Mouse (Mus musculus) embryonic facial prominence, embryonic 10.5 days (tissue): Measurements from ENCODE around the gene Nol12. TPM values are rescaled to one million over a fixed set of nuclear protein-coding genes. Genes with fewer than 3 reads are reported as not detected.

Experiments used
- DNase-seq: peaks from one replicate; pipeline ENCODE4 v3.0.0-alpha.2; 2017; ENCODE audit warnings: low spot score
- H3K27ac ChIP-seq: fragments of 300-500 bp; sonication (generic); replicated peaks from 2 replicates; pipeline ENCODE4 v1.5.1; 2016; ENCODE audit warnings: mild to moderate bottlenecking
- H3K27me3 ChIP-seq: fragments of 300-500 bp; sonication (generic); replicated peaks from 2 replicates; pipeline ENCODE4 v1.6.1; 2016; ENCODE audit warnings: low read depth, mild to moderate bottlenecking; ENCODE audit not compliant: poor library complexity, severe bottlenecking
- H3K36me3 ChIP-seq: fragments of 300-500 bp; sonication (generic); replicated peaks from 2 replicates; pipeline ENCODE4 v1.6.1; 2016; ENCODE audit warnings: mild to moderate bottlenecking, moderate library complexity
- H3K4me1 ChIP-seq: fragments of 300-500 bp; sonication (generic); 2 replicates; pipeline ENCODE4 v1.6.1; 2016
- H3K4me3 ChIP-seq: fragments of 300-500 bp; sonication (generic); 2 replicates; pipeline ENCODE4 v1.5.1; 2016; ENCODE audit warnings: mild to moderate bottlenecking, moderate library complexity
- H3K9me3 ChIP-seq: fragments of 300-500 bp; sonication (generic); 2 replicates; pipeline ENCODE4 v1.6.1; 2016; ENCODE audit warnings: mild to moderate bottlenecking
- WGBS: fragments of 180-500 bp; shearing (Covaris S2); methylation state at CpG from one replicate; pipeline ENCODE4 v1.1.7; 2016; 5-methylcytosine and 5-hydroxymethylcytosine counted together
- polyA plus RNA-seq: library from polyadenylated mRNA; unstranded; fragments of >200 nt; fragmentation: Nextera tagmentation; extraction: Ambion mirVana; gene quantifications from 2 replicates; pipeline ENCODE4 v1.2.1, GENCODE M21; 2016

Gene Nol12
- polyA plus RNA-seq, 1 experiment from 2014 or later, result 69.2 TPM

DNA sequence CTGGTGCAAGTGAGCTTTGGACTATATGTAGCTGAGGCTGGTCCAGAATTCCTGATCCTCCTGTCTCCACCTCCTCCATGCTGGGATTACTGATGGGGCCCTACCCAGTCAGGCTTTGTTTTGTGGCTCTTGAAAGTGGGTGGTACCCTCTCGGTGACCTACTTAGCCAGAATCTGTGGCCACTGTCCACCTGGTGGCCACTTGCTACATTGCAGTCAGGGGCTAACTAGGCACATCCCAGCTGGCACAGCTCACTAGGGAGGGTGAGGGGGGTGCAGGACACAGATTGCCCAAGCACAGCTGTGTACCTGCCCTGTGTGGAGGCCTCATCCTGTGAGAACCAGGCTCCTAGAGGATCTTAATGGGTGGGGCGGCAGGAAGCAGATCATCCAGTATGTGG lies 28.2 kb downstream of the Nol12 start:
- H3K27ac ChIP-seq, result peak overlapping the region; percentile 57; the same call in 1 of the 2 replicates
- DNase-seq, result peak; percentile 69
- H3K36me3 ChIP-seq, result peaks cover 95% of the 10 kb centered on the region

DNA sequence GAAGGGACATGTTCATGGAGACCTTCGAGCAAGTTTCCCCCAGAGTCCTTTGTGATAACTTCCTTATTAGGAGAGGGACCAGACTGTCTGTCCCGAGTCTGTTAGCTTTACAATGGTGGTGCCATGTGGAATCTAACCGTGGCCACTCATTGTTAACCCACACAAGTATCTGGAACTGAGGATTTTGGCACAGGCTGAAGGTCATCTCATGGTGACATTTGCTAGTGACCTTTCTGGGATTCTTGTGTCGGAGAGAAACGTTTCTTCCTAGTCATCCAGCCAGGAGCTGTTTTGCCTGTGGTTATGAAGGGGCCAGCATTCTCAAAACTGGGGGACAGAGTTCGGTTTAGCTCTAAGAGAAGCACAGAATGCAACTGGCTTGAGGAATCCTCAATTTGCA lies 36.9 kb downstream of the Nol12 start:
- Histone ChIP-seq H3K27ac (no peak overlapping the region), H3K36me3 (peaks cover 62% of the 10 kb centered on the region), H3K9me3 (no peaks in the 10 kb centered on the region), H3K4me3 (no peak overlapping the region), H3K4me1 (peaks cover 8% of the 10 kb centered on the region; the same call in 1 of the 2 replicates), H3K27me3 (no peaks in the 10 kb centered on the region)
- no peak for DNase-seq
- WGBS, result 76% methylated on average over 6 of the region's 6 CpGs

More for the DNA sequence above, 28.2 kb downstream of the Nol12 start:
- Histone ChIP-seq H3K4me3 (no peak overlapping the region), H3K27me3 (no peaks in the 10 kb centered on the region), H3K4me1 (peaks cover 9% of the 10 kb centered on the region), H3K9me3 (no peaks in the 10 kb centered on the region)
- 37% methylated on average over 2 of the region's 2 CpGs for WGBS

DNA sequence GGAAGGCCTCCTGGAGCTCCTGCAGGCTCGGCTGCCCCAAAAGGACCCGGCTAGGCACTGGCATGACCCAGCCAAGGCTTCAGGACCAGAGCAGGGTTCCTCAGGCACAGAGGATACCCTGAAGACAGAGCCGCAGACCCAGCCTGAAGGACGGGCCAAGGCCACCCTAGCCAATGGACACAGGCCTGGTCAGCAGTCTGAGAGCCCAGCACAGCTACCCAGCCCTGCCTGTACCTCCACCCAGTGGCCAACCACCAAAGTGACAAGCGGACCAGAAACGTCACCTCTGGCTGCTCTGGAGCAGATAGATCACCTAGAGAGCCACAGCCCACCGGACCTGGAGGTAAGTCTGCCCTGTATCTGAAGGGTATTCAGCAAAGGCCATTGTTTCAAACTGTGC lies 39.2 kb downstream of the Nol12 start:
- no peaks in the 10 kb centered on the region for H3K27me3 ChIP-seq
- 72% methylated on average over 7 of the region's 7 CpGs for WGBS
- H3K4me1 ChIP-seq, result peaks cover 27% of the 10 kb centered on the region
- 0 out of 2 replicates have a peak overlapping the region, but pooled peaks have one; percentile 8 for H3K4me3 ChIP-seq
- H3K36me3 ChIP-seq, result peaks cover 43% of the 10 kb centered on the region
- H3K27ac ChIP-seq, result 0 out of 2 replicates have a peak overlapping the region, but pooled peaks have one; percentile 4
- H3K9me3 ChIP-seq, result no peaks in the 10 kb centered on the region
- DNase-seq, result no peak

DNA sequence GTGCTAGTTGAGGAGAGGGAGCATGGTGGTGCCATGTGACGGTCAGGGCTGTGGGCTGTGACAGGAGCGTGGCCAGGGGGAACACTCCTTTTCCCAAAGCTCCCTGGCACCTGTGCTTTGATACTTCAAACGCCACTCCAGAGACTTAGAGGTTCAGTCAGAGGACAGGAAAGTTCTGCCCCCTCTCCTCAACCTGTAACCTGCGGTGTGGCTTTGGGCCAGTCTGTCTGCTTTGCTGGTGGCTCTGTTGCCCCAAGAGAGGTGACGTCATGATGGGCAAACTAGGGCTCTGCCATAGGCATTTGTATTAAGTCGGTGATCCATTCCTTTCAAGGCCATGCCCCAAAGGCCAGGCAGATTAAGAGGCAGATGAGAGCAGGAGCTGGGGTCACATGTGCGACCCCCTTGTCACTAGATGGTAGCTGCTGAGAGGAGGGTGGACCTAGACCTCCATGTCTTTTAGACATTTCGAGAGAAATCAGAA lies 43.0 kb downstream of the Nol12 start:
- DNase-seq, result no peak
- H3K9me3 ChIP-seq, result no peaks in the 10 kb centered on the region
- peaks cover 50% of the 10 kb centered on the region for H3K4me1 ChIP-seq
- peaks cover 35% of the 10 kb centered on the region for H3K36me3 ChIP-seq
- no peaks in the 10 kb centered on the region for H3K27me3 ChIP-seq
- WGBS, result 91% methylated on average over 8 of the region's 8 CpGs
- no peak overlapping the region for H3K27ac ChIP-seq
- no peak overlapping the region for H3K4me3 ChIP-seq

DNA sequence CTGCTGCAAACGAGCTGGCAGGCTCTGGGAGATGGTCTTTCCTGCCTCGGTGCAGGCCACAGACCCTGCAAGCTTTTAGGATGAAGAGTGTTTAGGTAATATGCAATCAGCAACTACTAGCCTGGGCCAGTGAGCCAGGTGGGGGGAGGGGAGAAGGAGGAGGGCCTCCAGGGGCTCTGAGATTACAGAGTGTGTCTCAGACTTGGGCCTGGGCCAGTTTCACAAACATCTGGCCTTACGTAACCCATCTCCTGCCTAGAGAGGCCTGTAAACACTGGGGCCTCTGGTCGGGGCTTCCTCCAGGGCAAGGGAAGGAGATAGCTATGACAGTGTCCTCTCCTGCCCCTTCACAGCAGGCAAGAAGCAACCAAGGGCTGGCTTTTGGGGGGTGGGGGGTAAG lies 44.1 kb downstream of the Nol12 start:
- Histone ChIP-seq H3K36me3 (peaks cover 25% of the 10 kb centered on the region), H3K4me3 (peak overlapping the region; percentile 26; the same call in 1 of the 2 replicates), H3K27ac (peak overlapping the region; percentile 81), H3K9me3 (no peaks in the 10 kb centered on the region), H3K27me3 (no peaks in the 10 kb centered on the region), H3K4me1 (peaks cover 53% of the 10 kb centered on the region)
- WGBS, result 19% methylated on average over 4 of the region's 4 CpGs
- DNase-seq, result peak; percentile 76

DNA sequence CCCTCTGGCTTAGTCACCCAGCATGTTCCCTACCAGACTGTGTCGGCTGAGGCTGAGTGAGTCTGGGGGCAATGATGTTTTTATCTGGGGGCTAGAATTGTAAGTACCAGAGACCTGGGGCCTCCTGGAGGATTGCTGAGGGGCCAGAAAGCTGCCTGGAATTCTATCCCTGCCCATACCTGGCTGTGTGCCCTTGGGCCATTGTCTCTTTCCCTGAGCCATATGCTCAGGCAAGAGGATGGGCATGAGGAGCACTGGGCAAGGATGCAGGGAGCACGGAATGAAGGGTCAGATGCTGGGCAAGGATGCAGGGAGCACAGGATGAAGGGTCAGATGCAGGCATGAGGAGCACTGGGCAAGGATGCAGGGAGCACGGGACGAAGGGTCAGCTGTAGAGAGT lies 45.4 kb downstream of the Nol12 start:
- peaks cover 64% of the 10 kb centered on the region for H3K4me1 ChIP-seq

DNA sequence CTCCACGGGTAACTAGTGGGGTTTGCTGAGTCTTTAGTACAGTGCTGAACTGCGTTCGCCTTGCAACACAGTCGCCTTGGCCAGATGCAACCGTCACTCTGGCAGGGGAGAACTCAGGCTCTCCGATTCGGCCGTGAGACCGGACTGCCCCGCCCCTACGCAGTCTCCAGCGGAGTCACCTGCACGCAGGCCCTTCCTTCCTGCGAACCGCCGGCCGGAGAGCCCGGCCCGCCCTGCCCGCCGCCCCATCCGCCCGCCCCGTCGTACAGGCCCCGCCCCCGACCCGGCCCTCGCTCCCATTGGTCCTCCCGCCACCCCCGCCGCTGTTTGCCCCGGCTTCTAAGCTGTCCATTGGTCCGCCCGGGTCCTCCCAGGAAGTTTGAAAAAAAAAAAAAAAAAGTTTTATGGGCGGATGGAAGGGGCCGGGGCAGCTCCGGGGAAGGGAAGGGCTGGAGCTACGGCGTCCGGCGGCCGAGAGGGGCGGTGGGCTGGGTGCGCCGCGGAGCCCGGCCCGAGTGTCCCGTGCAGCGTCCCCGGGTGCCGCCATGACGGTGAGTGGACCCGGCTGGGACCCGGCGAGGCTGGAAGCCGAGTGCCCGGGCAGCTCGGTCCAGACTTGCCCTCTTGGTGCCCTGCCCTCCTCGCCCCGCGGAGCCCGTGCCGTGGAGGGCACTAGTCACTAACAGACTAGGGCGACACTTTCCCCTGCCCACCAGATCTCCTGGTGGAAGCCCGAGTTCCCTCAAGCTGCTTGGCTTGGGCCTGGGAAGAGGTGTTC lies 48.1 kb downstream of the Nol12 start:
- Histone ChIP-seq H3K4me3 (peak overlapping the region; percentile 95), H3K36me3 (peaks cover 17% of the 10 kb centered on the region), H3K9me3 (no peaks in the 10 kb centered on the region), H3K27me3 (no peaks in the 10 kb centered on the region), H3K4me1 (peaks cover 84% of the 10 kb centered on the region), H3K27ac (peak overlapping the region; percentile 93)
- WGBS, result under 1% methylated on average over 67 of the region's 67 CpGs
- peak; percentile 97 for DNase-seq

More for the DNA sequence above, 45.4 kb downstream of the Nol12 start:
- Histone ChIP-seq H3K27ac (peak overlapping the region; percentile 81; the same call in 1 of the 2 replicates), H3K4me3 (no peak overlapping the region), H3K9me3 (no peaks in the 10 kb centered on the region), H3K36me3 (peaks cover 13% of the 10 kb centered on the region), H3K27me3 (no peaks in the 10 kb centered on the region)
- 90% methylated on average over 4 of the region's 4 CpGs for WGBS
- no peak for DNase-seq

DNA sequence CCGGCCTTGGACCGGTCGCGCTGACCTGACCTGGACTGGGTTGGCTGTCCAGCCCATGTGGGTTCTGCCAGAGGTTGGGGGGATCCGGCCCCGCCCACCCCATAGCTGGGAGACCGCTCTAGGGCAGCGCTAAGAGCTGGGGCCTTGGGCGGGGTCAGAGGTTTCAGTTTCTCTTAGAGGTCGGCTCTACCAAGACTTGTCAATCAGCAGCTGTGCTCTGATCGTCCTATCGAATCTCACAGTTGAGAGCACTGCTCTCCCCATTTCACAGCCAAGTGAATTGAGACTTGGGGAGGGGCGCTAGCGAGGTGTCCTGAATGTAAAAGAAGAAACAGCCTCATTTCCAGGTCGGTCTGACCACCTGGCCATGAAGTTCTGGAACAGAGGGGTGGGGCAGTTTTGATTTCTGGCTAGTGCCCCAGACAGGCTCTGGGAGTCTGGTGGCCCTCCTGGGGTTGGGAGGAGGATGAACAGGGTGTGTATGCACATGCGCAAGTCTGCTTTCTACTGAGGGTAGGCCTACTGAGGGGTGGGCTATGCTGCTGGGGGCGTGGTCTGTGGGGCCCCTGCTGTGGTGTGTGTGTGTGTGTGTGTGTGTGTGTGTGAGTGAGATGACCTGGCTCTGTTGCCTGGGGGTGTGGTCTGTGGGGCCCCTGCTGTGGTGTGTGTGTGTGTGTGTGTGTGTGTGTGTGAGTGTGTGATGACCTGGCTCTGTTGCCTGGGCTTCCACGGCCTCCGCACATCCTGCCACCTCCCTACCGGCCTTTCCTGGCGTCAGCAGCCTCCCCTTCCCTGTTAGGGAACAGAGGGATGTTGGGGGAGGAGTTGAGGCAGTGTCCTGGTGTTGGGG lies 48.9 kb downstream of the Nol12 start:
- WGBS, result 1% methylated on average over 21 of the region's 21 CpGs
- H3K4me1 ChIP-seq, result peaks cover 75% of the 10 kb centered on the region

DNA sequence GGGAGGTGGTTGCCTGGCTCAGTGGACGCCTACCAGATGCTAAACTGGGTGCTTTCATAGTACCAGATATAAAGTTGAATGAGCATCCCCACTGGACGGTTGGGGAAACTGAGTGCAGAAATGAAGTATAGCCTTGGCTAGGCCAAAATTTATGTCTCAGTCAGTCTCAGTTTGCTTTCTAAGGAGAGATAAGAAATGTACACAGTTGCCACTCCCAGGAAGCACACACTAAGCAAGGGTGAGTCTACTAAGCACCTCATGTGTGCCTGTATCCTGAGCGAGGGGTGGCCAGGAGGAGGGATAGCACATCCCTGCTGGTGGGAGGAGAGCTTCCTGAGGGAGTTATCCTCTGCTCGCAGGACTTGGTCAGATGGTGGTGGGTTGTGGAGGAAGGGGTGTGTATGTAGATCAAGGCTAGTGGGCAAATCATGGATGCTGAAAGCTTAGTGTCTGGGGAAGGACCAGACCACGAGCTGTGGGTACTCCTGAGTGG lies 49.6 kb downstream of the Nol12 start:
- Histone ChIP-seq H3K36me3 (peaks cover 32% of the 10 kb centered on the region), H3K27ac (peak overlapping the region; percentile 93), H3K9me3 (no peaks in the 10 kb centered on the region), H3K4me1 (peaks cover 69% of the 10 kb centered on the region), H3K27me3 (no peaks in the 10 kb centered on the region), H3K4me3 (peak overlapping the region; percentile 95)
- DNase-seq, result no peak
- 48% methylated on average over 5 of the region's 5 CpGs for WGBS

More for the DNA sequence above, 48.9 kb downstream of the Nol12 start:
- Histone ChIP-seq H3K4me3 (peak overlapping the region; percentile 95), H3K27me3 (no peaks in the 10 kb centered on the region), H3K27ac (peak overlapping the region; percentile 93), H3K9me3 (no peaks in the 10 kb centered on the region), H3K36me3 (peaks cover 26% of the 10 kb centered on the region)
- peak; percentile 81 for DNase-seq

DNA sequence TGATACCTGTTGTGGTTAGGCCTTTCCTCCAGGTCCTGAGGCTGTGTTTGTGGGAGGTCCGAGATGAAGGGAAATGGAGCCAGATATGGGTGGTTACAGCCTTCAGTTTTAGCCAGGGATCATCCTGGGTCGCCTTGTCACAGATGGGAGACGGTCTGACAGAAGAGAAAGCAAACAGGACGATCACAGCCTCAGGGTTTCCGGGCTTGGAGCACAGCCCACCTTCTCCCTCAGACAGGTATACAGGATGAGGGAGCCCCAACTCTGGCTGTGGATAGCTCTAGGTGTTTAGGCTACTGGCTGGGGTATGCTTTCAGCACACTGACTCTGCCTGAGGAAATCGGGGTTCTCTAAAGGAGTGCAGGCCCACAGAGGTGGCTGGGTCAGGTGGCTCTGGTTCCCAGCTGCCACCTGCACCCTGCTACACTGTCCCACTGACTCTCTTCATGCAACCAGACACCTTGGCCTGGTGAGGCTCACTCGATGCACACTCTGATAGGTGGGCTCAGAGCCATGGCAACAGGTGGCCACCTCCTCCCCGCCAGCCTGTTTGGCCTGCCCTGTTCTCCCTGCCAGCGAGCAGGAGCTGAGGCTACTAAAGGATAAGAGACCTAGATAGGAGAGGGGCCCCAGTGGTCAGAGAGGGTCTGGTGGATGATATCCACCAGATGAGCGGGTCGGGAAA lies 51.9 kb downstream of the Nol12 start:
- WGBS, result 63% methylated on average over 11 of the region's 11 CpGs
- no peaks in the 10 kb centered on the region for H3K9me3 ChIP-seq
- H3K4me1 ChIP-seq, result peaks cover 65% of the 10 kb centered on the region
- H3K27ac ChIP-seq, result peak overlapping the region; percentile 59
- no peak overlapping the region; the same call in 1 of the 2 replicates for H3K4me3 ChIP-seq
- no peaks in the 10 kb centered on the region for H3K27me3 ChIP-seq
- DNase-seq, result peak; percentile 44
- H3K36me3 ChIP-seq, result peaks cover 56% of the 10 kb centered on the region

DNA sequence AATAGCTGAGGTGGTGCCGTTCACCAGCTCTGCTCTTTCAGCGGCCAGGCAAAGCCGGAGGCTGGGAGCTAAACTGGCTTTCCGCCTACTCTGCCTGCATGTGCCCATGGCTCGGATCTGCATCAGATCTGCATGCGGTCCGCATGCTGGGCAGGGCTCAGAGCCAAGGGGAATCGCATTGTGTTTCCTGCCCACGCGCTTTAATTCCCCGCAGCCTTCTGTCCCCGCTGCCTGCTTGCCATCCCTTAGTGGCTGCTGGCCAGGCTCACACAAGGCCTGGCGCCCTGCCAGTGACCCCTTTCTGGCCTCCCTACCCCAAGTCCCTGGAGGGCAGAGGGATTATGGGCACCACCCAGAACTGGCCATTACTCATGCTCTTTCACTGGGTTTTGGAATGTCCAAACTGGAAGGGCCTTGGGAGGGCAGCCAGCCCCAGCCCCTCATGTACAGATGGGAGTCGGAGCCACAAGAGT lies 53.8 kb downstream of the Nol12 start:
- Histone ChIP-seq H3K36me3 (peaks cover 74% of the 10 kb centered on the region), H3K27me3 (no peaks in the 10 kb centered on the region), H3K4me3 (no peak overlapping the region), H3K27ac (no peak overlapping the region), H3K4me1 (peaks cover 47% of the 10 kb centered on the region), H3K9me3 (no peaks in the 10 kb centered on the region)
- 87% methylated on average over 14 of the region's 14 CpGs for WGBS
- DNase-seq, result no peak
